Mouse (Mus musculus) liver, adult 2 months (tissue): ENCODE data around the gene Zfp410. TPM values are rescaled to one million over a fixed set of nuclear protein-coding genes. Genes with fewer than 3 reads are reported as not detected.
"Not testable (repeated sequence)": the region's sequence is repeated elsewhere in the genome, so short reads cannot be mapped to it uniquely, and the experiment has no call there.

Experiments used
- DNase-seq: peaks from one replicate; pipeline ENCODE4 v3.0.0-alpha.2; 2011; ENCODE audit warnings: low read depth, low spot score; ENCODE audit errors: extremely low read depth
- H3K27ac ChIP-seq: fragments of 200-500 bp; replicated peaks from 2 replicates; pipeline ENCODE4 v1.5.1; 2012; ENCODE audit warnings: low read depth, mild to moderate bottlenecking, control low read depth, inconsistent platforms, low read length; ENCODE audit not compliant: insufficient read depth
- H3K27me3 ChIP-seq: fragments of 200-500 bp; 2 replicates; pipeline ENCODE4 v1.6.1; 2012; ENCODE audit warnings: mild to moderate bottlenecking, moderate library complexity, low read length, inconsistent platforms; ENCODE audit not compliant: control insufficient read depth, insufficient read depth
- H3K36me3 ChIP-seq: fragments of 200-500 bp; 2 replicates; pipeline ENCODE4 v1.6.1; 2012; ENCODE audit warnings: low read length, inconsistent platforms; ENCODE audit not compliant: control insufficient read depth, insufficient read depth
- H3K4me1 ChIP-seq: fragments of 200-500 bp; 2 replicates; pipeline ENCODE4 v1.6.1; 2011; ENCODE audit warnings: low read length; ENCODE audit not compliant: control insufficient read depth, insufficient read depth
- H3K4me3 ChIP-seq: fragments of 200-500 bp; 2 replicates; pipeline ENCODE4 v1.5.1; 2011; ENCODE audit warnings: low read depth, mild to moderate bottlenecking, control low read depth, low read length, moderate library complexity; ENCODE audit not compliant: insufficient read depth
- H3K79me2 ChIP-seq: fragments of 200-500 bp; 2 replicates; pipeline ENCODE4 v1.6.1; 2012; ENCODE audit warnings: inconsistent platforms, mild to moderate bottlenecking, low read length, moderate library complexity; ENCODE audit not compliant: control insufficient read depth, insufficient read depth
- H3K9ac ChIP-seq: fragments of 200-500 bp; 2 replicates; pipeline ENCODE4 v1.6.1; 2012; ENCODE audit warnings: low read depth, mild to moderate bottlenecking, control low read depth, inconsistent platforms, low read length
- CTCF ChIP-seq: fragments of 200-500 bp; IDR thresholded peaks from 2 replicates; pipeline ENCODE4 v1.5.1; 2011; ENCODE audit warnings: low read depth, low read length, control low read depth
- POLR2A ChIP-seq: fragments of 200-500 bp; IDR thresholded peaks from 2 replicates; pipeline ENCODE4 v1.6.1; 2011; ENCODE audit warnings: low read length, control low read depth; ENCODE audit not compliant: insufficient read depth; ENCODE audit errors: extremely low read depth
- WGBS: fragments of 180-500 bp; shearing (Covaris S2); methylation state at CpG from one replicate; pipeline ENCODE4 v1.1.7; 2018; 5-methylcytosine and 5-hydroxymethylcytosine counted together
- polyA plus RNA-seq: library from polyadenylated mRNA; depleted of rRNA; stranded (reverse); fragments of >200 nt; gene quantifications from 2 replicates; pipeline ENCODE4 v1.2.3, GENCODE M21; 2012
- total RNA-seq: library from RNA; depleted of rRNA; stranded (reverse); fragments of >200 nt; gene quantifications from 2 replicates; pipeline ENCODE4 v1.2.3, GENCODE M21; 2014

Zfp410 gene
- total and polyA plus RNA-seq, 2 experiments, result 11.8 to 20.4 TPM

DNA sequence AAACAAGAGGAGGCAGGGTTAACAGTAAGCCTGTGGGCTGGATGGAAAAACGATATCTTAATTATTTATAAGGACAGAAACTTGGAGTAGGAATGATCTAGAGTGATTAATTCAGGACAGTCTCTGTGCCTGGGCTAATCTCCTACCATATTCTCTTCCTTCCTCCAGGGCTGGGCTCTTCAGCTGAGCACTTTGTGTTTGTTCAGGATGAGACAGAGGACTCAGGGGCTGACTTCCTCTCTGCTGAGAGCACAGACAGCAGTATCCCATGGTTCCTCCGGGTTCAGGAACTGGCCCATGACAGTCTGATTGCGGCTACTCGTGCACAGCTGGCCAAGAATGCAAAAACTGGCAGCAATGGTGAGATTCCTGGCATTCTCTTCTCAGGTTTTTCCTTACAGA lies 10.5 kb downstream of the Zfp410 start:
- no peaks in the 10 kb centered on the region for H3K27me3 ChIP-seq
- 0 out of 2 replicates have a peak overlapping the region, but pooled peaks have one; percentile 27 for H3K27ac ChIP-seq
- peak; percentile 38 for DNase-seq
- H3K9ac ChIP-seq, result no peak overlapping the region
- H3K4me3 ChIP-seq, result no peak overlapping the region
- peaks cover 14% of the 10 kb centered on the region; the same call in 1 of the 2 replicates for H3K4me1 ChIP-seq
- WGBS, result 35% methylated on average over 4 of the region's 4 CpGs
- TF ChIP-seq POLR2A (no peak), CTCF (no peak)
- H3K79me2 ChIP-seq, result peaks cover 7% of the 10 kb centered on the region
- H3K36me3 ChIP-seq, result peaks cover 47% of the 10 kb centered on the region

DNA sequence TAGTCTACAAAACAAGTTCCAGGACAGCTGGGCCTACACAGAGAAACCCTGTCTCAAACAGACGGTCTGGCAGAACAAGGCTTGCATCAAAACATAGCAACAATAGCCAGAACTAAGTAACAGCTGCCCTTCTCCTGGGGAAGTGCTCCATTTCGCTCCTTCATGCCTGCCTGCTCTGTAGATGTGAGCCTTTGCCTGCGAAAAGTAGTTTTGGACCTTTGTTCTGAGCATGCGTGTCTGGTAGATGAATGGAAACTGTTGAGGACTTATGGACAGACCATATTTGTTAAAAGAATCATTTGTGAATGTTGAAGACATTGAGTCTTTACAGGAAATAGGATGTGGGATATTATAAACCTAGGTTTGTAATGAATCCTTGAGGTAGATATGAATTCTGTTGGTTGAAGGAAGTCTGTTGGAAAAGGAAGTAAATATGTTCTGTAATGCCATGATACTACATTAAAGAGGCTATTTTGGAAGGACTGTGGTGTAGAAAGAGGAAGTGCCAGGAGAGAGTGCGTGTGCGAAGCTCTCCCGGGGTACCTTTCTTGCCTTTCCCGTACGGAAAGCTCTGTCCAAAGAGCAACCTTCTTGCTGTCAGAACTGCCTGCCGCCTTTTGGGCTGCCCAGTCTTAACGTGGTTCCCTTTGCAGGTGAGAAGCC lies 20.4 kb downstream of the Zfp410 start:
- H3K4me1 ChIP-seq, result no peaks in the 10 kb centered on the region
- H3K36me3 ChIP-seq, result peaks cover 65% of the 10 kb centered on the region
- no peak overlapping the region for H3K9ac ChIP-seq
- WGBS, result 92% methylated on average over 11 of the region's 11 CpGs
- TF ChIP-seq CTCF, result no peak
- no peak for TF ChIP-seq POLR2A
- no peak overlapping the region for H3K27ac ChIP-seq
- no peaks in the 10 kb centered on the region for H3K27me3 ChIP-seq
- H3K79me2 ChIP-seq, result no peaks in the 10 kb centered on the region
- H3K4me3 ChIP-seq, result no peak overlapping the region
- no peak for DNase-seq

DNA sequence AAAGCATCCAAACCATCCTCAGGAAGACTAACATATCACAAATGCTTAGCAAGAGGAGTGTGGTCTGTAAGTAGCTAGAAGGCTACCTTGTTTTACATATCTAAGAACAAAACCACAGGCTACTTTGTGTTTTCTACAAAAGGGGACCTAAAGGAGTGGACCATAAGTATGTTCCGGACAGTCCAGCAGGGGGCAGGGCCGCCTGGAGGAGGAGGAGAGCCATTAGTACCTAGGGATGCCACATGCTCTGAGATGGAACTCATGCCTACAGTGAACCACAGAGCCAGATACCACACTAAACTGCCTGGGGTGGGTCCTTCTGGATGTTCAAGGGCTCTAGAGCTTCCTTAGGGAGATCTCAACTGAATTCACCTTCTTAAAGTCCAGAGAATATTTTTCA lies 30.5 kb downstream of the Zfp410 start:
- Histone ChIP-seq H3K36me3 (peaks cover 15% of the 10 kb centered on the region), H3K9ac (no peak overlapping the region), H3K27ac (no peak overlapping the region), H3K79me2 (no peaks in the 10 kb centered on the region), H3K27me3 (no peaks in the 10 kb centered on the region), H3K4me3 (no peak overlapping the region), H3K4me1 (no peaks in the 10 kb centered on the region)
- TF ChIP-seq CTCF (peak; percentile 80), POLR2A (no peak)
- 54% methylated on average over 2 of the region's 2 CpGs for WGBS
- DNase-seq, result peak; percentile 21

DNA sequence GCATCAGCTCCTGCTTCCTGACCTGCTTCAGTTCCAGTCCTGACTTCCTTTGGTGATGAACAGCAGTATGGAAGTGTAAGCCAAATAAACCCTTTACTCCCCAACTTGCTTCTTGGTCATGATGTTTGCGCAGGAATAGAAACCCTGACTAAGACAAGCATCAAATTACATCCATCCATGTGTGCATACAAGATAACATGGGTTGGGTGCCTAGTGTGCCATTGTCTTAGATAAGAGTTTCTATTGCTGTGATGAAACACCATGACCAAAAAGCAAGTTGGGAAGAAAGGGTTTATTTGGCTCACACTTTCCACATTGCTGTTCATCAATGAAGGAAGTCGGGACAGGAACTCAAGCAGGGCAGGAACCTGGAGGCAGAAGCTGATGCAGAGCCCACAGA lies 42.0 kb downstream of the Zfp410 start:
- not testable (repeated sequence) for H3K36me3 ChIP-seq, H3K4me3 ChIP-seq, H3K4me1 ChIP-seq, H3K79me2 ChIP-seq, H3K9ac ChIP-seq, H3K27ac ChIP-seq, H3K27me3 ChIP-seq, DNase-seq
- WGBS, result 87% methylated on average over 2 of the region's 2 CpGs

DNA sequence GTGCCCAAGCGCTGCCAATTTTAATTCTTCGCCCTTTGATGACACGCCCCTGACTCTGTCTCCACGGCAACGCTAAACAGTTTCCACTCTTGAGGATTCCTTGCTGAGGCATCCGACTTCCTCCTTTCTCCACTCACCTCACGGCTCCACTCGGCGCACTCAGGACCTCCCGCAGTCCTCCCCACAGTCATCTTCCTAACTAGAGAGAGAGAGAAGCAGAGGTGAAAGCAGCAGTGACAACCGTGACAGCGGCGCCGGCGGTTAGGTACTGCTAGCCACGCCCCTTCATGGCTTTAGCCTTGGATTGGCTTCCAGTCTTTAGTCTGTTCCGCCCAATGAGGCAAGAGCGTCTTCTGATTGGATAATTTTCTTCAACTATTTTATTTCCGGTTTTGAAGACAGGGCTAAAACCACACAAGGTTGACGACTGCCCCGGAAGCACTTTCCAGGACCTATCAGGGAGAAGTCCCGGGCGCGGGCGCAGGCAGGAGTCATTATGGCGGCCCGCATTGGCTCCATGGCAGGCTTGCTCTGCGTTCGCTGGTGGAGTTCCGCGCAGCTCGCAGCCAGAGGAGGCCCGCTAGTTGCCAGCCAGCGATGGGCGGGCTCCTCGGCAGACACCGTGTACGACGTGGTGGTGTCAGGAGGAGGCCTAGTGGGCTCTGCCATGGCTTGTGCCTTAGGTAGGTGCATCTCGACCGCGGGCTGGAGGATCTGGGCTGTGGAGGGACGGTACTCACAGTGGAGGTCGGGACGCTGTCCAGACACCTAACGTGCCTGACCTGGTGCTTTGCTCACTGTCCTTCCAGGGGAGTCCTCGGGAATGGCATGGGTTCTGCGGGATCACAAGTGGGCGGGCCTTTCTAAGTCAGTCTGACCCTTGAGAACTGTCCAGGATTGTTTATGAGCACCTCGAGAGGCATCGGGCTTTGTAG lies 45.2 kb downstream of the Zfp410 start, which contains the start of the genes Coq6 and Fam161b:
TSS of gene Coq6 (plus strand) at position 103 of the 935 bp plus-strand sequence.
TSS of gene Fam161b (minus strand) at position 279 of the 935 bp plus-strand sequence.
- TF ChIP-seq CTCF, result no peak
- TF ChIP-seq POLR2A, result no peak
- H3K4me3 ChIP-seq, result peak within 1 kb of the TSS; percentile 93
- under 1% methylated on average over 51 of the region's 51 CpGs for WGBS
- H3K27me3 ChIP-seq, result no peaks in the 10 kb centered on the region
- H3K9ac ChIP-seq, result peak within 1 kb of the TSS; percentile 88
- H3K27ac ChIP-seq, result peak within 1 kb of the TSS; percentile 11
- H3K79me2 ChIP-seq, result peaks cover 13% of the 10 kb centered on the region; the same call in 1 of the 2 replicates
- DNase-seq, result peak; percentile 98
- H3K36me3 ChIP-seq, result no peaks in the 10 kb centered on the region
- H3K4me1 ChIP-seq, result 0 out of 2 replicates have a peak, but pooled peaks cover 2% of the 10 kb centered on the region

DNA sequence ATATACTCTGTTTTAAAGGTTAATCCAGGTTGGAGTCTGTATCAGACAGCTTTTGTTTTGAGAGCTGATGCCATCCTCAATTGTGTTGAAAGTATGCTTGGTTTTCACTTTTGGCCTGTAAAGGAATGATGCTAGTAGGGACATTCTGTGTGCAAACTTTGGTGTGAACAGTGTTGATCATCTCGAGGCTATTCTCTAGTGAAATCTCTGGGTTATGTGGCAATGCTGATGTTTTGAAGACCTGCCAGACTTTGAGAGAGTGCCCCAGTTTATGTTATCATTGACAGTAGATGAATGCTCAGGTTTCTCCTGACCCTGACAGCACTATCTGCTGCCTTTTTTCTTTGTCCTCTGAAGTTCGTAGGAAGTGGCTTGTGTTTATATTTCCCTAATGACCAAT lies 46.2 kb downstream of the Zfp410 start:
- peak overlapping the region; percentile 93; the same call in 1 of the 2 replicates for H3K4me3 ChIP-seq
- 7% methylated on average over 2 of the region's 2 CpGs for WGBS
- H3K4me1 ChIP-seq, result 0 out of 2 replicates have a peak, but pooled peaks cover 2% of the 10 kb centered on the region
- H3K27me3 ChIP-seq, result no peaks in the 10 kb centered on the region
- no peak for TF ChIP-seq CTCF
- no peak for TF ChIP-seq POLR2A
- no peak overlapping the region for H3K9ac ChIP-seq
- peak; percentile 66 for DNase-seq
- H3K36me3 ChIP-seq, result no peaks in the 10 kb centered on the region
- H3K79me2 ChIP-seq, result peaks cover 16% of the 10 kb centered on the region; the same call in 1 of the 2 replicates
- H3K27ac ChIP-seq, result no peak overlapping the region
